Mouse (Mus musculus): Measurements from ENCODE around the gene Slc2a12.

DNA sequence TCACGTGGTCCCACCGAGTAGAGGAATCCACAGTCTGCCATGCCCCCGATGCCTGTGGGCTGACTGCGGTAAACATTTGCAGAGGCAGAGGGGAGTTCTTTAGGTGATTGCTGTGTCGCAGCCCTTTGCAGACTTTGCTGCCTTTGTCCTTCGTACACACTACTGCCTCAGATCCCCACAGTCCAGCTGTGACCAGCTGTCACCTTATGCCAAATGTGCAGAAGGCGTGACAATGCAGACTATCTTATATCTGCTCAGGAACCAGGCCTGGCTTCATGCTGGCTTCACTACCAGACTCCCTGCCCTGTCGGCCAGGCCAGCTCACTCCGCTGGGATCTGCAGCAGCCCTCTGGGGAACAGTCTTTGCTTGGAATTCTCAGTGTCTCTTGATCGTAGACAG lies 29.5 kb upstream of the Slc2a12 start:
- TF ChIP-seq CTCF (IDR thresholded peaks at IDR 0.05; ENCODE audit: extremely low read depth, insufficient read depth, insufficient read length, insufficient replicate concordance) (no peak), POLR2A (IDR thresholded peaks at IDR 0.05; ENCODE audit: low read depth, low read length) (no peak)

Measured in spleen, adult 2 months (tissue).